Mouse (Mus musculus) G1E (cell line): ENCODE measurements at regions not wholly inside any gene's neighbourhood (a gene's known extent, or its start where the extent isn't known, plus 50 kb on each side); places are given as distances from the start of the nearest gene placed in this dataset.
"Not testable (repeated sequence)": the region's sequence is repeated elsewhere in the genome, so short reads cannot be mapped to it uniquely, and the experiment has no call there.

Source experiments
- ATAC-seq: 2 replicates; pipeline ENCODE4 v1.8.0; 2016; ENCODE audit warnings: mild to moderate bottlenecking; ENCODE audit not compliant: insufficient number of reproducible peaks, poor library complexity, low FRiP score, severe bottlenecking; ENCODE audit errors: extremely low read depth
- DNase-seq: peaks from one replicate; pipeline ENCODE4 v3.0.0; 2012; ENCODE audit warnings: low spot score
- H3K27me3 ChIP-seq: 2 replicates; pipeline ENCODE4 v1.6.1; 2012; ENCODE audit warnings: mild to moderate bottlenecking, low read length, inconsistent platforms; ENCODE audit not compliant: insufficient read depth
- H3K36me3 ChIP-seq: replicated peaks from 2 replicates; pipeline ENCODE3; 2012; ENCODE audit warnings: mild to moderate bottlenecking, inconsistent platforms
- H3K4me1 ChIP-seq: 2 replicates; pipeline ENCODE4 v1.6.1; 2012; ENCODE audit warnings: low read depth, low read length, inconsistent platforms, mixed read lengths; ENCODE audit not compliant: insufficient read depth
- H3K4me3 ChIP-seq: 2 replicates; pipeline ENCODE4 v1.5.1; 2012; ENCODE audit warnings: low read depth, mild to moderate bottlenecking, inconsistent platforms, low read length, moderate library complexity, mixed read lengths
- H3K9me3 ChIP-seq: replicated peaks from 2 replicates; pipeline ENCODE4 v1.6.1; 2012; ENCODE audit warnings: inconsistent platforms
- CTCF ChIP-seq: IDR thresholded peaks from 2 replicates; pipeline ENCODE4 v1.5.1; 2012; ENCODE audit warnings: low read depth, low read length, inconsistent platforms, mixed read lengths
- GATA1 ChIP-seq: IDR thresholded peaks from 2 replicates; pipeline ENCODE4 v1.6.1; 2012; ENCODE audit warnings: borderline replicate concordance, low read length, inconsistent platforms, mixed read lengths
- GATA2 ChIP-seq: IDR thresholded peaks from 2 replicates; pipeline ENCODE4 v1.6.1; 2012; ENCODE audit warnings: low read depth, low read length, inconsistent platforms, borderline replicate concordance
- POLR2AphosphoS5 ChIP-seq: IDR thresholded peaks from 2 replicates; pipeline ENCODE4 v1.6.1; 2012; ENCODE audit warnings: low read depth, low read length, inconsistent platforms; ENCODE audit not compliant: insufficient replicate concordance
- TAL1 ChIP-seq: conservative IDR thresholded peaks from 2 replicates; pipeline ENCODE4 v1.6.1; 2012; ENCODE audit warnings: low read depth, low read length, inconsistent platforms, mixed read lengths

- no peak for ATAC-seq
- no peaks in the 10 kb centered on the region for H3K27me3 ChIP-seq
- no peak for DNase-seq
- TF ChIP-seq CTCF (no peak), POLR2AphosphoS5 (no peak), GATA2 (no peak), TAL1 (no peak), GATA1 (no peak)
- H3K4me1 ChIP-seq, result no peaks in the 10 kb centered on the region
- H3K9me3 ChIP-seq, result peaks cover 9% of the 10 kb centered on the region
- no peak overlapping the region for H3K4me3 ChIP-seq
- H3K36me3 ChIP-seq, result no peaks in the 10 kb centered on the region
Observed at GRCm38 (mm10) chr12:8087958-8088357, 110.5 kb downstream of the Apob start.

GRCm38 (mm10) chr12:8089423-8090278 lies 112.2 kb downstream of the Apob start:
- no peak for DNase-seq
- H3K36me3 ChIP-seq, result no peaks in the 10 kb centered on the region
- no peak overlapping the region for H3K4me3 ChIP-seq
- H3K9me3 ChIP-seq, result peaks cover 7% of the 10 kb centered on the region
- ATAC-seq, result peak; percentile 24
- no peaks in the 10 kb centered on the region for H3K4me1 ChIP-seq
- no peaks in the 10 kb centered on the region for H3K27me3 ChIP-seq
- no peak for TF ChIP-seq TAL1
- TF ChIP-seq CTCF, result no peak
- no peak for TF ChIP-seq POLR2AphosphoS5
- TF ChIP-seq GATA1, result no peak
- no peak for TF ChIP-seq GATA2

GRCm38 (mm10) chr12:8090279-8090626 lies 112.8 kb downstream of the Apob start:
- TF ChIP-seq POLR2AphosphoS5 (no peak), GATA1 (no peak), CTCF (no peak), TAL1 (no peak), GATA2 (no peak)
- Histone ChIP-seq H3K36me3 (no peaks in the 10 kb centered on the region), H3K27me3 (no peaks in the 10 kb centered on the region), H3K9me3 (peaks cover 12% of the 10 kb centered on the region), H3K4me1 (no peaks in the 10 kb centered on the region), H3K4me3 (no peak overlapping the region)
- ATAC-seq (peak; percentile 61), DNase-seq (peak; percentile 8)

- ATAC-seq, result no peak
- TF ChIP-seq POLR2AphosphoS5 (no peak), TAL1 (no peak), GATA2 (no peak), CTCF (no peak), GATA1 (no peak)
- DNase-seq, result no peak
- H3K4me1 ChIP-seq, result no peaks in the 10 kb centered on the region
- peaks cover 12% of the 10 kb centered on the region for H3K9me3 ChIP-seq
- H3K27me3 ChIP-seq, result no peaks in the 10 kb centered on the region
- no peaks in the 10 kb centered on the region for H3K36me3 ChIP-seq
- no peak overlapping the region for H3K4me3 ChIP-seq
Observed at GRCm38 (mm10) chr12:8093437-8093836, 114.5 kb upstream of the Ldah start.

DNA sequence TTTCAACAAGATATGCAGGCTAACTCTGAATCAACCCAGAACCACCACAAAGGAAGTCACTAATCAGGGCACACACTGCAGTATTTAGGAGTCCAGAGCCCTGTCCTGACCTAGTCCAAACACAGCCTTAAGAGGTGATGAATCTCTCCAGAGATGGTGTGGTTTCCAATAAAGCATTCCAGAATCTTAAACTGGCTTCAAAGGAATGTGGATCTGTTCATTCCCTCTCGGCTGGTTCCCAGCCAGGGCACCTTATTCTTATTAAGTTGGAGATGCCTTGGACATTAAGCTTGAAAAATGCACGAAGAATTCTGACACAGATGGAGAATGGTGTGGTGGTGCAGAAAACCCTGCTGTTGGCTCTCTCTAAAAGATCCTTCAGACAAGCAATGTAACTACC lies 112.0 kb upstream of the Ldah start:
- no peaks in the 10 kb centered on the region for H3K27me3 ChIP-seq
- no peaks in the 10 kb centered on the region for H3K4me1 ChIP-seq
- no peak for DNase-seq
- peaks cover 16% of the 10 kb centered on the region for H3K9me3 ChIP-seq
- H3K4me3 ChIP-seq, result no peak overlapping the region
- no peaks in the 10 kb centered on the region for H3K36me3 ChIP-seq
- no peak for ATAC-seq
- no peak for TF ChIP-seq GATA2
- no peak for TF ChIP-seq GATA1
- TF ChIP-seq TAL1, result no peak
- TF ChIP-seq POLR2AphosphoS5, result no peak
- TF ChIP-seq CTCF, result no peak

DNA sequence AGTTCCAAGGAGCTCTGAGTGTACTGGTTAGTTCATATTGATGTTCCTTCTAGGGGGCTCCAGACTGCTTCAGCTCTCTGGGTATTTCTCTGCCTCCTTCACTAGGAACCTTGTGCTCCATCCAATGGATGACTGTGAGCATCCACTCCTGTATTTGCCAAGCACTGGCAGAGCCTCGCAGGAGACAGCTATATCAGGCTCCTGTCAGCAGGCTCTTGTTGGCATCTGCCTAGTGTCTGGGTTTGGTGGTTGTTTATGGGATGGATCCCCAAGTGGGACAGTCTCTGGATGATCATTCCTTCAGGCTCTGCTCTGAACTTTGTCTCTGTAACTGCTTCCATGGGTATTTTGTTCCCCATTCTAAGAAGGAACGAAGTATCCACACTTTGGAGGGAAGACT lies 109.5 kb upstream of the Ldah start:
- not testable (repeated sequence) for H3K4me3 ChIP-seq, H3K4me1 ChIP-seq, H3K27me3 ChIP-seq, H3K36me3 ChIP-seq, ATAC-seq, DNase-seq
- H3K9me3 ChIP-seq, result peaks cover 19% of the 10 kb centered on the region

DNA sequence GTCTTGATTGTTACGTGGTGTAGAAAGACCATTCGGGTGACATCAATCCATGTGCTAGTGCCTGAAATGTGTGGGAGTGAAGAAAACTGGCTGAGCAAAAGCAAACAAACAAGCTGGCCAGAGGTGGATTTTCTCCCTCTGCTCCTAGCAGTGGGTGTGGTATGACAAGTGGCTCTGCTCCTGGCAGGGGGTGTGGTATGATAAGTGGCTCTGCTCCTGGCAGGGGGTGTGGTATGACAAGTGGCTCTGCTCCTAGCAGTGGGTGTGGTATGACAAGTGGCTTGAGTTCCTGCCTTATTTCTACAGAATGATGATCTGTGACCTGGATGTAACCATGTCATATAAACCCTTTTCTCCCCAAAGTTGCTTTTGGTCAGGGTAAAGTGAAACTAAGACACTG lies 108.8 kb upstream of the Ldah start:
- Histone ChIP-seq H3K9me3 (peaks cover 19% of the 10 kb centered on the region), H3K36me3 (no peaks in the 10 kb centered on the region), H3K4me3 (no peak overlapping the region), H3K4me1 (no peaks in the 10 kb centered on the region), H3K27me3 (no peaks in the 10 kb centered on the region)
- no peak for TF ChIP-seq GATA1
- no peak for TF ChIP-seq TAL1
- TF ChIP-seq POLR2AphosphoS5, result no peak
- no peak for TF ChIP-seq CTCF
- TF ChIP-seq GATA2, result no peak
- no peak for DNase-seq
- ATAC-seq, result no peak
